9 mouse cellular contexts compared by ENCODE assay signal in the genomic region with DNA sequence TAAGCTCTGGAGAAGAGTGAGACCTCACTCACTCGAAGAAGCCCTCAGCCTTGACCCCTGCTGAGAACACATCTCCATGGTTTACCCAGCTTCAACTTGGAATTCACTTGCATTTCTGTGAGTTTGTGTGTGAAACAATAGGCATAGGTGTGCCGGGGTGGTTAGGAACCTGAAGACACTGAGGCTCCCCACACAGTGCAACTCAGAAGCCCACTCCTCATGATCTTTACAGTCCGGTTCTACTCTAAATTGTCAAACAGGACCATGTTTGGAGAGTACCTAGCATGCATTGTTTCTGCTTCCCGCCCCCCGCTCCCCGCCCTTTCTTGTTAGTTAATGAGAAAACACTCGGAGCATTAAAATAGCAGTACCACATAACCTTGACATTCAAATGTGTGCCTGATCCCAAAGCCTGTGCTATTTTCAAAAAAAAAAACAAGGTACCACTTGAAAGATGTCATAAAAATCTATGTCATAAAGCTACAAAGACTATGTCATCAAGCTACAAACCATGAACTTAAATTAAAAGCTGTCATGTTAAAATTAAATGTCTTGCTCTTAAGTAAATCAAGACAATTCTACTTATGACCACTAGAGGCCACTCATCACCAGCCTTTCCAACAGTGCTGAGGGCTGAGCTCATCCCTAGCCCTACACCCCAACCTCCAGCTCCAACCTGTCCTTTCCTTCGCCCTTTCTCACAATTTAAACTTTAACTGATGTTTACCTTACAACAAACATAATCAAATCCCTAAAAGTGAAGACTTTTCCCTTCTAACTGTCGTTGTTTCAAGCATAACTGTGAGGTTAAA. TPM values are rescaled to one million over a fixed set of nuclear protein-coding genes. Genes with fewer than 3 reads are reported as not detected.
A peak's percentile ranks its signal among the peaks of the same experiment; 100 is the strongest.
DNase-seq lines count a peak whose midpoint lies in the region; ATAC-seq lines count a peak whose summit lies in the region.
"Had no signal": no experiment of that assay in that cellular context is flagged by ENCODE, and none has a peak within 500 bp of the region (broad histone marks: within the 10 kb centered on the region; RNA-seq: fewer than 3 reads in every experiment).

No protein-coding gene starts in this region.

- WGBS in heart, embryonic 12.5 days = 38% methylated on average over 9 of the region's 9 CpGs
- WGBS in lung, embryonic 16.5 days = 35% methylated on average over 9 of the region's 9 CpGs

- DNase-seq in heart, adult 11 months = peak; percentile 61
- DNase-seq in 3134 (ENCODE audit: extremely low read depth, insufficient read length, low spot score) = peak; percentile 13
- DNase-seq in R1 (ENCODE audit: low read depth, low spot score) = peak; percentile 69
- DNase-seq in cerebellum, postnatal 36 days = peak; percentile 31 to 33
- DNase-seq in skeletal muscle tissue, adult 2 months (ENCODE audit: low read depth, low spot score) = peak; percentile 27

- no peak overlapping the region for H3K27ac ChIP-seq in heart, embryonic 12.5 days (ENCODE audit: poor library complexity, severe bottlenecking)
- H3K27ac ChIP-seq in lung, embryonic 16.5 days (ENCODE audit: low read length) = no peak overlapping the region
- H3K27ac ChIP-seq: limb, embryonic 15.5 days had no signal

- no peak overlapping the region for H3K4me2 ChIP-seq in heart, embryonic 12.5 days
- H3K4me2 ChIP-seq in lung, embryonic 16.5 days (ENCODE audit: low read depth, low read length) = no peak overlapping the region
- H3K4me2 ChIP-seq: limb, embryonic 15.5 days had no signal

- no peaks in the 10 kb centered on the region for H3K9me3 ChIP-seq in heart, embryonic 12.5 days (replicated peaks)
- no peaks in the 10 kb centered on the region for H3K9me3 ChIP-seq in lung, embryonic 16.5 days (ENCODE audit: control insufficient read depth, low read length)
- H3K9me3 ChIP-seq: limb, embryonic 15.5 days had no signal

- no peak overlapping the region for H3K9ac ChIP-seq in heart, embryonic 12.5 days
- H3K9ac ChIP-seq in lung, embryonic 16.5 days (ENCODE audit: low read length) = no peak overlapping the region
- H3K9ac ChIP-seq: limb, embryonic 15.5 days had no signal

- H3K4me3 ChIP-seq in heart, embryonic 12.5 days = no peak overlapping the region
- no peak overlapping the region for H3K4me3 ChIP-seq in lung, embryonic 16.5 days (ENCODE audit: low read length)
- H3K4me3 ChIP-seq: limb, embryonic 15.5 days had no signal

- H3K4me1 ChIP-seq in heart, embryonic 12.5 days (replicated peaks) = no peaks in the 10 kb centered on the region
- H3K4me1 ChIP-seq in lung, embryonic 16.5 days (replicated peaks; ENCODE audit: control insufficient read depth, insufficient read depth, low read length) = no peaks in the 10 kb centered on the region
- H3K4me1 ChIP-seq: limb, embryonic 15.5 days had no signal

- H3K27me3 ChIP-seq in heart, embryonic 12.5 days (replicated peaks) = no peaks in the 10 kb centered on the region
- H3K27me3 ChIP-seq in lung, embryonic 16.5 days (ENCODE audit: control insufficient read depth, insufficient read depth, low read depth, low read length) = no peaks in the 10 kb centered on the region
- H3K27me3 ChIP-seq: limb, embryonic 15.5 days had no signal

- H3K36me3 ChIP-seq in heart, embryonic 12.5 days = no peaks in the 10 kb centered on the region
- no peaks in the 10 kb centered on the region for H3K36me3 ChIP-seq in lung, embryonic 16.5 days (ENCODE audit: control insufficient read depth, insufficient read depth, low read length)
- H3K36me3 ChIP-seq: limb, embryonic 15.5 days had no signal

- ATAC-seq in heart, embryonic 12.5 days (ENCODE audit: insufficient number of reproducible peaks, low FRiP score) = no peak
- peak; percentile 92 to 94 for ATAC-seq in hematopoietic stem cell, adult 5-6 weeks (replicated peaks in 1 of 2; ENCODE audit: insufficient read depth in 1 of 2, low FRiP score in 2 of 2, low TSS enrichment in 1 of 2, low read depth in 1 of 2, poor library complexity in 2 of 2, severe bottlenecking in 2 of 2)
- ATAC-seq in lung, embryonic 16.5 days (ENCODE audit: low read depth) = peak; percentile 54; the same call in 1 of the 2 replicates

RNA-seq across cellular contexts. Expression of gene Ccdc39, which starts 19.8 kb away (rescaled TPM):
- polyA plus RNA-seq in heart, embryonic 12.5 days (2016; fragmentation: Nextera tagmentation; extraction: Ambion mirVana) = 0.54 and 1.1 TPM in 2 replicates
- total RNA-seq in hematopoietic stem cell, adult 5-6 weeks (2017) = 2.0 and 3.9 TPM in 2 replicates
- polyA plus RNA-seq in lung, embryonic 16.5 days (2015; fragmentation: Nextera tagmentation; extraction: Ambion mirVana) = 11.8 and 12.9 TPM in 2 replicates

RNA-seq across cellular contexts. Expression of gene Ttc14, which starts 24.7 kb away (rescaled TPM):
- 51.4 and 58.7 TPM in 2 replicates for polyA plus RNA-seq in heart, embryonic 12.5 days (2016; fragmentation: Nextera tagmentation; extraction: Ambion mirVana)
- 71.2 and 111 TPM in 2 replicates for total RNA-seq in hematopoietic stem cell, adult 5-6 weeks (2017)
- 58.4 and 58.5 TPM in 2 replicates for polyA plus RNA-seq in lung, embryonic 16.5 days (2015; fragmentation: Nextera tagmentation; extraction: Ambion mirVana)

Comparison
In these comparisons a context has a peak if more than half of its experiments do, and no peak if none do; other contexts are left out.
1. DNase-seq: peak in every context shown above with its lines; median percentile 69 in R1; 61 in heart, adult 11 months; 32 in cerebellum, postnatal 36 days; 27 in skeletal muscle tissue, adult 2 months; 13 in 3134.